Mouse (Mus musculus) left cerebral cortex, postnatal 4 days (tissue): ENCODE results near the gene Rsph9. TPM values are rescaled to one million over a fixed set of nuclear protein-coding genes. Genes with fewer than 3 reads are reported as not detected.

Experiments
- DNase-seq: peaks from one replicate; pipeline ENCODE4 v3.0.0-alpha.2; 2022
- intact Hi-C: fragments of 180-260 bp; cut with DNase I; formaldehyde crosslinking; loops from one replicate; pipeline ENCODE4 v1.15.1; 2025
- total RNA-seq, 2 experiments: library from RNA; stranded (reverse); gene quantifications; 2 replicates each; pipeline ENCODE4 v1.2.3; 2021

Rsph9 gene
- total RNA-seq, 2 experiments from 2014 or later = 40.0 to 43.8 TPM

DNA sequence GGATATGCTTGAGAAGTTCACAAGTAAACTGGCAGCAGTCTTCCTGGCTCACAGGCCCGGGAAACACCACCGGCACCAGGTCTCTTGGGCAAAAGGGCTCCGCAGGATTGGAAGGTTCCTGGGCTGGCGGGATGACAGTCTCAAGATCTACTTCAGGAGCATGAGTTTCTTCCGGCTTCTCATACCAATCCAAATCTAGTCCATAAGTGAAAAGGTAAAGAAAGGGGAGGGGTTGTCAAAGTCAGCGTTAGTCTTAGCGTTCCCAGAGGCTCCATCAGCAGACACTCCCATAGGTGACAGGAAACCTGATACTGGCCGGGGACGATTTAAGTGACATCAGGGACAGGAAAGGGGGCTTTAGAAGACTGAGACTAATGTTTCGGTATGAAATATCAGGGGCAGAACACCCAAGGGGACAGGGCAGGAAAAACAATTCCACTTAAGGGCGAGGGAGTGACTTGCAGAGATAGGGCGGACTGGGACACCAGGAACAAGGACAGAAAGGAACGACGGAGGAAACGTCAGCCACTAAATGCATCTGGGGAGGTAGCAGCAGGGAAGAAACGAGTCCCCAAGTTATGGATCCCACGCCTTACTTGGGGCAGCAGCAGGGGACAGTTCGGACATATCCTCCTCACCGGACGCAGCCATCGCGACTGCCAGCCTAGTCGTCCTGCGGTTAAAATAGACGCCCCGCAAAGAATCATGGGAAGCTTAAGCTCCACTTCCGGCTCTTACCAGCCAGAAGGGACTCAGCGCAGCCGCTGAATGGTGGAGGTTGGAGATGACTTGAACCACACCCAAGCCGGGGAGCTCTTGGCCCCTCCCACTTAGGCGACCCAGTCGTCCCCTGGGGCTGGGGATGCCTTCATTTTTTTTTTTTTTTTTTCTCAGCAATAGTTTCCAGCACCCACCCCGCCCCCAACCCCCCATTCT, 9.1 kb upstream of the Rsph9 start, which contains the start of gene Mad2l1bp:
Gene Mad2l1bp, minus strand, starts transcription at position 707 of the 936 bp plus-strand sequence.
- intact Hi-C loops = no loop called here
- peak; percentile 90 for DNase-seq

DNA sequence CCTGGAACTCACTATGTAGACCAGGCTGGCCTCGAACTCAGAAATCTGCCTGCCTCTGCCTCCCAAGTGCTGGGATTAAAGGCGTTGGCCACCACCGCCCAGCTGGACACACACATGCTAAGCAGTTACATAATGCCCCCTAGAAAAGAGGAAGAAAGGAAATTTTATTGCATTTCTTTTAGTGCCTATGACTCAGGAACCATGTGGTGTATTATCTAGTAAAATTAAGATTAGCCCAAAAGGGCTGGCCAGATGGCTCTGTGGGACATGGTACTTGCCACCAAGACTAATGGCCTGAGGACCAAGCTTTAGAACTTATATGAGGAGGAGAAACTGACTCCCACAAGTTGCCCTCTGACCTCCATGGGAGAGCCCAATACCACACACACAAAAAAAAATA, 4.1 kb downstream of the Rsph9 start:
- DNase-seq = no peak
- intact Hi-C loops = loop anchor here (10.0 kb wide), 1 partner anchor 105 kb away; the partner anchor contains the start of gene Vegfa

DNA sequence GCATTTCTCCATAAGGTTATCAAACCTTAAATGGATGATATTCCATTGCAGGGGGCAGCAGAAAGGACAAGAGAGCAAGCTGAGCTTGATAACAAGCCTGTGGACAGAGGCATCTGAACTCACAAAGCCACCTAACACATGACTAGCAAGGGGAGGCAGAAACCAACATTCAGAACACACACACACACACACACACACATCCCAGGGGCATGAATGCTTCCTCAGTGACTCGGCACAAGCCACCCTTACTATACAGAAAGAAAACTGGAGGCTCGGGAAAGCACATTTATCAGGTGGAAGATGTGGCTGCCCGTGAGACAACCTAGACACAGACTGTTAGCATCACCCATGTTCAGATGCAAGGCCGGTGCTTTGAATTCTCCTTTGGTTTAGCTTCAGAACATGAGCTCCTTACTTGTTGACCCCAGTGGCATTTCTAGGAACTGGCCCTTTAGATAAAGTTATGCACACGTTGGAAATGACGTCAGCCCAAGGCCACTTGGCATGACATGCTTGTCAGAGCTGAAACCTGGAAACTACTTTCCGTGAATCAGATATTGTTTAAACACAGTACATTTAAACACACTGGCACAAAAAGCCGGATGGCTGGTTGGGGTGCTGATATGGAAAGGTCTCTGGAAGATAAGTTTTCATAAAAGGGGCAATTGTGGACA, 5.3 kb downstream of the Rsph9 start:
- DNase-seq = no peak
- intact Hi-C loops = loop anchor here (10.0 kb wide), 1 partner anchor 104 kb away; the partner anchor contains the start of gene Vegfa

DNA sequence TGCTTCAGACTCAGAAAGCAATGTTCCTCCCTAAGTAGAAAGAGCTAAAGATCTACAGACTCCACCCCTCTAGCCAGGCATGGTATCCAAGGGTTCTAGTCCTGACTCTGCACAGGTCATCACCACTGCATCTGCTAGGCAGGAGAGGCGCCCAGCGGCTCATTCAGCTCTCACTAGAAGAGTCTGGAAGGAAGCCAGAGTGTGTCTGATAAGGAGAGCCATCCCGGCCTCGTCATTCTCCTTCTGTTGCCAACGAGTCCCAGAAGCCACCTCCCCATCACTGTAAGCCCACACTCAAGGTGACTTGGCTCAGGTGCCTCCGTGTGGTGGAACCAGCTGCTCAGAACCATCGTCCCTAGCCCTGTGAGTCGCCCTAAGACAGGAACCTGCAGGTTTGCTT, 11.2 kb downstream of the Rsph9 start:
- DNase-seq = no peak
- intact Hi-C loops = loop anchor here (5.0 to 10.0 kb wide), 2 partner anchors 98 to 401 kb away; partner anchors contain the start of genes 1600014C23Rik and Vegfa

DNA sequence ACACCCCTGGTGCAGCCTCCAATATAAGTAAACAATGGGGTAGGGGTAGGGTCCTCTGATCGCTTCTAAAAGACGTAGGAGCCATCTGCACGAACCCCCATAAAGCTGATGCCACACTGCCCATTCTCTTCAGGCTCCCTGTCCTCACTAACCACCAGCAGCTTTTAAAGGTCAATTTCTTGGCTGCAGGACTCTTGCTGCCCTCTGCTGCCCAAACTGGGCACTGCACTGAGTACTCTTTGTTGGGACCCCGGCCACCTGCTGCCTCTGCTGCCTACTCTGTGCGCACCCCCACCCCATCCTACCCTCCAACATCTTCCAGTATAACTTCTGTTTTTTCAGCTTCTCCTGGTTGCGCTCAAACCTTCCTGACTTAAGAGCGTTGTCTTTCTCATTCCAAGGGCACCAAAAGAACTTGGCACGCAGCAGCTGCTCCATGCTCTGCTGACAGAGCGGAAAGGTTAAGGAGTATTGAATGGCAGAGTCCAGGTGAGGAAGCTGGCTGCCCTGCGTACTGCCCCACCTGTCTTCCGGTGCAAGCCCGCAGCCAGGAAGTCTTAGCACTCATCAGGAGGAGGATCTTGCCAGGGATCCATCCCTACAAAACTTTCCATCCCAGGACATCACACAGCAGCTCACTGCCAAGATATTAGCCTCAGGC, 11.8 kb downstream of the Rsph9 start:
- peak; percentile 81 for DNase-seq
- intact Hi-C loops = loop anchor here (5.0 to 10.0 kb wide), 2 partner anchors 97 to 400 kb away; partner anchors contain the start of genes 1600014C23Rik and Vegfa

DNA sequence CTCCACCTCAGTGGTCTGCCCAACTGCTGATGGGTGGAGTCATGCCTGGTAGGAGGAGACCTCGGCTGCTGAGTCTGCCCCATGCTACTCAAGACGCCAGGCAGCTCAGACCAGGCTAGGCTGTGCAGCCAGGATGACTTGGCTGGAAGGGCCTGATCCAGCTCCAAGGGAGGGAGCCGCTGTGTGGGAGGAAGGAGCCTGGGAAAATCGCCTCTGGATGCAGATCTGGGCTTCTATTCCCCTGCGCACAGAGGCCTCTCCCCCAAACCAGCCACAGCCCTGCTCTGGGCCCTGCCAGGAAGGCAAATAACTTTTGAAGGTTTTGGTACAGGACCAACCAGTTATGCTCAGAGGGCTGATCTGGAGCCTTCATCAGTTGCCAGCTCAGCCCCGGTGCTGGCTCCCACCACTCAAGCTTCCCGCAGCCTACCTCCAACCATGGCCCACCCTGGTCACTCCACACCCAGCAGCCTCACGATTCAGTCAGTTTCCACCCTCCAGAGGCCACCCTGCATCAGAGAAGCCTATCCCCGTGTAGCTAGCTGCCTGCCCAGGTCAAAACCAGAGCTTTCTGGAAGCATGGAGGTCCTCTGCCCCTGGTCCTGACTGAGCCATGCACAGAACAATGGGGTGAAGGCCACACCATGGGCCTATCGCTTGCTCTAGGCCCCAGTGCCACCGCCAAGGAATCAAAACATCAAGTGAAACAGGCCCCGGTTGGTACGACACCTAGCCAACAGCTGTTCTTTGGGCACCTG, 14.1 kb downstream of the Rsph9 start:
- intact Hi-C loops = loop anchor here (5.0 to 10.0 kb wide), 2 partner anchors 95 to 398 kb away; partner anchors contain the start of genes 1600014C23Rik and Vegfa
- peak; percentile 14 for DNase-seq

DNA sequence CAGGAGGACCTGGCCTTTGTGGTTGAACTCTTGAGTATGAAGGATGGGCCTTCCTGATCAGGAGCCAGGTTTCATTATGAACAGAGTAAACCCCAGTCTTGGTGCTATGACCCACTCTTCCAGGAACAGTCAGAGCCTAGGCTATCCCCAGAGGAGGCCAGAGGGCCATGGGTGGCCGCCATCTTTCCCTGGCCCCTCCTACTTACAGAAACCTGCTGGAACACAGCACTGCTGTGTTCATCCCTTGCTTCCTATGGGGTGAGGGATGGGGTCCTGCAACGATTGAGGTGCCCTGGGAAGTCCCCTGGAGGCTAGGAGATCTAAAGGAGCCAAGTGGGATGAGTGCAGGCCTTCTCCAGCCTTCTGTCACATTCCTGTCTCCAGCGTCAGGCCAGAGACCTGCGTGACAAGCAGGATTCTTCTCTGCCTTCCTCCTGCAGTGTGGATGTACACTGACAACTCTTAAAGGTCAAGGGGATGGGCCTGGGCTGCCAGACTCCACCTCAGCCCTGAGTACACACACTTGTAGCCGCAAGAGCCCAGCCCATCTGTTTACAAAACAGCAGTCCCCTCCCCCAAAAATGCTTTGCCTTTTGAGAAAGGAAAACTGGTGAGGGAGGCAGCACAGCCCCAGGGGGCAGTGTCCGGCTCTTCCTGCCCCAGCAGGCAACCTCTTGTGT, 16.1 kb downstream of the Rsph9 start:
- intact Hi-C loops = no loop called here
- no peak for DNase-seq

DNA sequence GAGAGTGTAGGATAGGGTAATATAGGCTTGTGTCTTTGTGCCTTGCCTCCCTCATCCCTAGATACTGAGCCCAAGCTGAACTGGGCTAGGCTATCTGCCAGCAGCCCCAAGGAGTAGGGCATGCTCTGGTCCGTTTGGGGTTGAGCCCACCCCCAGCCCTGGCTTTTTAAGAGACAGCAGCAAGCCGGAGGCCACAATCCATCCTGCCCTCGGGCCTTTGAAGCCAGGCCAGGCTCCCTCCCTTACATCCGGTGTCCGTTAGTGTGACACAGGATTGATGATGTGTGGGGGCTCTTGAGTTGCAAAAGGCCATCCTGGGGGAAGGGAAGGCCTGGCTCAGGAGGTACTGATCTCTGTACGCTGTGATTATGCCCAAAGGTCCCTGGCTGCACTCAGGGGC, 17.4 kb downstream of the Rsph9 start:
- intact Hi-C loops = no loop called here
- DNase-seq = no peak

DNA sequence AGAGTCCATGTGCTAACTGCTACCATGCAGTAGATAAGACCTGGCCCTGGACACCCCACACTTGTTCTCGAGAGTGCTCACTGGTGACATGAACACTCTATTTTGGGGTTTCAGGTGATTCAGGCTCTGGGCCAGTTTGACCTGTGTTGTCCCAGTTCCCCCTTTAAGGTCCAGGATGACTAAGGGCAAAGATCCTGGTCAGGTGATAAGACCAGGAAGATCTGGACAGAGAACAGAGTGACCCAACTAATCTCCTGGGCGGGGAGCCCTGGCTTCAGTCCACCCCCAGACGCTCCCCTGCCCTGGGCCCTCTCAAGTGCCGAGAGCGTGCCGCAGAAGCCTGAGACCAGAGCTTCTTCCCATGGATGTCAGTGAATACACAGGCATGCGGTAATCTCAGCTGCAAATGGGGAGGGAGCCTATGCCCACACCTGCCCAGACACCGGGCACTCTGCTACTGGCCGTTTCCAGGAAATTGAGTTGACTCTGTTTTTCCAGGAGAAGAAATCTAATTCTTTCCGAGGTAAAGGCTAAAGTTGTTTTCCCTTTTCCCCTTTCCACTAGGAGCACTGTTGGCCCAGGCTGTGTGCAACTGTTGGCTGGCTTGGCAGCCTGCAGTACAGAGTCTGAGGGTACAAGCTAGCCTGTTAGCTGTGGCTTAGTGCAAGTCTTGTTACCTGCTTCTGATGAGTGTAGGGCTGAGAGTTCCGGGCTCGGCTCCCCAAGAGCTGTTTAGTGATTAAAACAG, 19.9 kb downstream of the Rsph9 start:
- DNase-seq = no peak
- intact Hi-C loops = no loop called here

DNA sequence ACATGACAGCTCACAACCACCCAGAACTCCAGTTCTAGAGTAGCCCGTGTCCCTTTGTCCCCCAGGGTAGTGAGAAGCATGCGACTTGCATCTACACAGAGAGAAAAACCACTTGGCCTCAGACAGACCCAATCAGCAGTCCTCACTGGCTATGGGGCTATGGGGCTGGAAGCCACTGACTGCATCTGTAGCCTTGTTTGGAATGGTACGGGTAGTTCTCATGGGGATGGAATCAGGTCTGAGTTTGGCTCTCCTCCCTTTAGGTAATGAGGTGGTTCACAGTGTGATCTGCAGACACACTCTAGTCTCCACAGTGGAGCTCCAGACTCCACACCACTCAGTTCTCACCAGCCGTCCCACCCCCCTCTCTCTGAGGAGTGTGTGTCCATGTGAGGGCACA, 20.7 kb downstream of the Rsph9 start:
- DNase-seq = no peak
- intact Hi-C loops = no loop called here

DNA sequence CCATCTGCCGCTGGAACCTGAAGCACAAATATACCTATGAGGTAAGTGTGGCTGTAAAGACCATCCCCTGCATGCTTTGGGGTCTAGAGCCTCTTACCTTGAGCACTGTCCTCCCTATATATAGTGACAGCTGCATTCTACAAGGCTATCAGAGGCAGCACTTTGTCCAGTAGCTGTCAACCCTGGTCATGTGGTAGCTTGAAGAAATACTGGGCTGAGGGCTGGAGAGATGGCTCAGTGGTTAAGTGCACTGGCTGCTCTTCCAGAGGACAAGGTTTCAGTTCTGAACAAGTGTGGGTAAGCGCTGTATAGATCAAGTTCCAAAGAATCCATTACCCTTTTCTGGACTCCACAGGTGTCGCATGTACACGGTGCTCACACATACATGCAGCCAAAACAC, 21.2 kb downstream of the Rsph9 start:
- DNase-seq = no peak
- intact Hi-C loops = no loop called here

DNA sequence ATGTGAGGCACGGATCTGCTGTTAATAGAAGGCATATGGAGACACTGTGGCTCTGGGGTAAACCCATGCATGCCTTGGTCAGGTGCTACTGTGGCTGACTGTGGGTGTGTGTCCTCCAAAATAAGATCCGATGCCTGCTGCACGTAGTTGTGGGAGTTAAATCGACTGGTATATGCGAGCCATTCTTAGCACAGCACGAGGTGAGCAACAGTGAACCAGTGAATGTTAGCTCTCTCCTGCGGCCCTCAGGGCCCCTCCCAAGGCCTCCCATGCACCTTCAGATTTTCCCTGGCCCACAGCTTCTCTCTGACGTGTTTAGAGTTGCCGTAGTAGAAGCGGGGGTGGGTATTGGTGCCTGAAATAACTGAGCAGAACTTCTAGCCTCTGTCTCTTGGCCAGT, 24.4 kb downstream of the Rsph9 start:
- intact Hi-C loops = no loop called here
- DNase-seq = no peak

DNA sequence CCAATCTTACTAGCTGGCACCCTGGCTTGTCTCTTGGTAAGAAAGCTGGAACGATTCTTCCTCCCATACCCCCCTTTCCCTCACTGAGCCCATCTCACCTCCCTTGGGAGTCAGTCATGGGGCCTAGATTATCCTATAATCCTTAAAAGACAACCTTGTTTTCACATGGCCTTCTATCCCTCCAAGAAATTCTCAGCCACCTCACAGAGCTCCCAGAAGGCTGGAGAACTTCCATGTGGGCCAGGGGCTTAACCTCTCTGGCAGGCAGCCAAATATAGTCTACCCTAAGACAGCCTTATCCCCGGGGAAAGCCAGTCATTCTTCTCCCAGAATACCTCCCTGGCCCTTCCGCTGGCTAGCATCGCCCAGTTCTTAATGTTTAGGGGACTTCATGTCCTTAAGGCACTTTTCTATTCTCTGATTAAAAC, 25.6 kb downstream of the Rsph9 start:
- no peak for DNase-seq
- intact Hi-C loops = no loop called here

DNA sequence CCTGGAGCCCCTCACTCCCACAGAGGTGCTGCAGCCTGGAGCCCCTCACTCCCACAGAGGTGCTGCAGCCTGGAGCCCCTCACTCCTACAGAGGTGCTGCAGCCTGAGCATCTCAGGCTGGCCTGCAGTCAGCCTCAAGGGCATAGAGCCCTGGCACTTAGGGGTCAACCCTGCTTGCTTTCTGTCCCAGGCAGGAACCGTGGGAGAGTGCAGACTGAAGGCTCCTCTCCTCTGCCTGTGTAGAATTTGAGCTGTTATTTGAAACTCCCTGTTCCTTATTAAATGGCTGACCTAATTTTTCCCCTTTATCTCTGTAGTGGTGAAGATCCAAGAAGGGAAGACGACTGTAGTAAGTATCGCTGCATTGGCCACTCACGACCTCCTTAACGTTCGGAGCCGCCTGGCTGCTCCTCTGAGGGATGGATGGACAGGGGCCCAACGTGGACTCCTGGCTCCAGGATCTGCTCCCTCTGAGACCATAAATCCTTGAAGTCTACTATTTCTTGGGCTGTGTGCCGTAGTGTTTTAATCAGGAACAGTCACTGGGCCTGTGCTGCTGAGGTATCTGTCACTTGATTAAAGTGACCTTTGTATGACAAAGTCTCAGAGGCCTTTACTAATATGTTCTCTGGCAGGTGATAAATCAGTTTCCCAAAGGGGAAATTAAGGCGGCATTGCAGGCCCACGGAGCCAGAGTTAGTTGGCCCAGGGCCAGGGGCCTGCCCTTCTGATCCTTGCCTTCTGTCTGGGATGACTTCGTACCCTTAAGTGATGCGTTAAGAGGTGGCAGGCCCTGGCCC, 26.2 kb downstream of the Rsph9 start:
- intact Hi-C loops = no loop called here
- DNase-seq = no peak

DNA sequence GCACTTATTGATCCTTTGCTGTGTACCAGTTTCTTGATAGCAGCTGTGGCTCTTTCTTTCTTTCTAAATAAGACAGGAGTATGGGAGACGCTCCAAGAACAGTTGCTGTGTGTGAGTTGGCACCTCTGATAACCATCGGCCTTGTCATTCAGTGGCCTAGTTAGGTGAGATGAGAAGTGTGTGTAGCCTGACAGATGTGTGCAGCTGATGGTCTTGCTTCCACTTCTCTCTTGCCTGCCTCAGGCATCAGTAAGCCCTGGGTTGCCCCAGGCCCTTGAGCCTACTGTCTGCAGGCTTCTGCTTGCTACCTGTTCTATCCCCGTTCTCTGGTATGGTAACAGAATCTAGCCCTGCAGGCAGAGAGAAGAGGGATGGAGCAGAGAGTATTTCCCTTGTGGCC, 27.1 kb downstream of the Rsph9 start:
- DNase-seq = no peak
- intact Hi-C loops = no loop called here

DNA sequence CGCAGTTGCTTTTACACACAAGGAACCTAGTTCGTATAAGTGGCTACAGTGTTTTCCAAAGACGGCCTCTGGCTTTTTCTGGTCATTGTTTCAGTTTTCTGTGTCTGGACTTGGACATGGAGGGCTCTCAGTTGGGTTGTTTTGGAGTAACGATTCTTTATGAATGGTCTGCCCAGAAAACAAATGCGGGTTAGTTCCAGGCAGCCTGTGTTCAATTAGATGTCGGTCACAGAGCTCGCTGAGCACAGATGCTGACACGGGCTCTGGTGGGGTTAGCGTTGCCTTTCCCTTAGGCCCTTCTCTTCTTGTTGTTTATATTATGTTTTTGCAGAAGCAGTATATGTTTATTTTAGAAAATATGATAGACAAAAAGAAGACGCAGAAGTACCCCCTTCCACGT, 27.9 kb downstream of the Rsph9 start:
- intact Hi-C loops = no loop called here
- no peak for DNase-seq

DNA sequence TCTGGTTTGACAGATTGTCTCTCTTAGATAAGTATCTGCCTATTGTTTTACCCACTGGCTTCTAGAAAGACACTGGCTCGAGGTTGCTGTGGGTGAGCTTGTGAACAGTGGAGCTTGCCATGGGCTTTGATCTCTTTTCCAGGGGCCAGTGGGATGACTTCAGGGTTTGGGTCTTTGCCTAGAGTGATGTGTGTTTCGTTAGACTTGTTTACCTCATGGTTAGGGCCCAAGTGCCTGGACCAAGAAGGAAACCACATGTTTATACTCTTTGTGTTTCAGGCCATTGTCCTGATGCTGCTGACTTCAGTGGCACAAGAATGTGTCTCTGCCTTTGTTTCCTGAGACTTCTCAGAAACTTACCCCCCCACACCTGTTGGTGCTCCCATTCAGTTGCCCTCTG, 28.5 kb downstream of the Rsph9 start:
- DNase-seq = no peak
- intact Hi-C loops = no loop called here
